14 mouse cellular contexts compared by ENCODE assay signal in genomic region chr4:139229271-139229670, GRCm38 (mm10).
"Had no signal": no experiment of that assay in that cellular context is flagged by ENCODE, and none has a peak within 500 bp of the region (broad histone marks: within the 10 kb centered on the region; RNA-seq: fewer than 3 reads in every experiment).

No protein-coding gene starts in this region.

- H3K9ac ChIP-seq: liver, embryonic 14.5 days; lung, embryonic 14.5 days; neural tube, embryonic 15.5 days had no signal

- H3K9me3 ChIP-seq: midbrain, embryonic 10.5 days; neural tube, embryonic 15.5 days had no signal

- ATAC-seq: inflammation-experienced regulatory T-cells, adult 6 months; intestine, postnatal 0 days had no signal

- DNase-seq: kidney, adult 8-10 months; kidney, postnatal 36 days; lung, embryonic 14.5 days; lung, postnatal 14 days; midbrain, embryonic 14.5 days; thymus, postnatal 4 days had no signal

- H3K4me3 ChIP-seq: left cerebral cortex, adult 2 months; midbrain, embryonic 10.5 days; myocyte; neural tube, embryonic 15.5 days had no signal

- H3K27ac ChIP-seq: kidney, postnatal 0 days; left cerebral cortex, adult 2 months; liver, embryonic 14.5 days; midbrain, embryonic 10.5 days; neural tube, embryonic 15.5 days had no signal

- H3K36me3 ChIP-seq: neural tube, embryonic 15.5 days had no signal

- H3K4me2 ChIP-seq: lung, embryonic 14.5 days; neural tube, embryonic 15.5 days had no signal

- H3K27me3 ChIP-seq: neural tube, embryonic 15.5 days had no signal
